Mouse (Mus musculus) kidney, embryonic 14.5 days (tissue): ENCODE measurements around the gene Hic2. TPM values are rescaled to one million over a fixed set of nuclear protein-coding genes. Genes with fewer than 3 reads are reported as not detected.
"Not testable (repeated sequence)": the region's sequence is repeated elsewhere in the genome, so short reads cannot be mapped to it uniquely, and the experiment has no call there.

Experiments
- ATAC-seq: fragments of 200-750 bp; cut with Nextera tagmentation; 2 replicates; pipeline ENCODE4 v1.8.0; 2017; ENCODE audit warnings: moderate number of reproducible peaks, mild to moderate bottlenecking, moderate TSS enrichment, moderate library complexity; ENCODE audit not compliant: low FRiP score, low TSS enrichment
- H3K27ac ChIP-seq: fragments of 300-500 bp; sonication (generic); 2 replicates; pipeline ENCODE4 v1.5.1; 2014; ENCODE audit warnings: low read depth, mild to moderate bottlenecking, low read length, moderate library complexity, mixed read lengths
- H3K27me3 ChIP-seq: fragments of 300-500 bp; sonication (generic); 2 replicates; pipeline ENCODE4 v1.6.1; 2014; ENCODE audit warnings: mild to moderate bottlenecking, low read length; ENCODE audit not compliant: control insufficient read depth, insufficient read depth
- H3K36me3 ChIP-seq: fragments of 300-500 bp; sonication (generic); 2 replicates; pipeline ENCODE4 v1.6.1; 2014; ENCODE audit warnings: low read length, mixed read lengths; ENCODE audit not compliant: control insufficient read depth, insufficient read depth
- H3K4me1 ChIP-seq: fragments of 300-500 bp; sonication (generic); 2 replicates; pipeline ENCODE4 v1.6.1; 2014; ENCODE audit warnings: low read length, mixed read lengths; ENCODE audit not compliant: control insufficient read depth, insufficient read depth
- H3K4me2 ChIP-seq: fragments of 300-500 bp; sonication (generic); replicated peaks from 2 replicates; pipeline ENCODE4 v1.6.1; 2014; ENCODE audit warnings: low read depth, mild to moderate bottlenecking, low read length
- H3K4me3 ChIP-seq: fragments of 300-500 bp; sonication (generic); 2 replicates; pipeline ENCODE4 v1.5.1; 2014; ENCODE audit warnings: mild to moderate bottlenecking, low read length
- H3K9ac ChIP-seq: fragments of 300-500 bp; sonication (generic); 2 replicates; pipeline ENCODE4 v1.6.1; 2014; ENCODE audit warnings: low read depth, mild to moderate bottlenecking, low read length, moderate library complexity
- H3K9me3 ChIP-seq: fragments of 300-500 bp; sonication (generic); 2 replicates; pipeline ENCODE4 v1.6.1; 2016; ENCODE audit warnings: low read length; ENCODE audit not compliant: control insufficient read depth
- WGBS: fragments of 180-500 bp; shearing (Covaris S2); extraction: QIAGEN DNeasy Blood & Tissue Kit; methylation state at CpG from one replicate; pipeline ENCODE4 v1.1.7; 2014; 5-methylcytosine and 5-hydroxymethylcytosine counted together
- polyA plus RNA-seq: library from polyadenylated mRNA; unstranded; fragments of >200 nt; fragmentation: Nextera tagmentation; extraction: Ambion mirVana; gene quantifications from 2 replicates; pipeline ENCODE4 v1.2.1, GENCODE M21; 2014

Hic2 gene
- polyA plus RNA-seq, 1 experiment from 2014 or later, result 4.3 TPM

DNA sequence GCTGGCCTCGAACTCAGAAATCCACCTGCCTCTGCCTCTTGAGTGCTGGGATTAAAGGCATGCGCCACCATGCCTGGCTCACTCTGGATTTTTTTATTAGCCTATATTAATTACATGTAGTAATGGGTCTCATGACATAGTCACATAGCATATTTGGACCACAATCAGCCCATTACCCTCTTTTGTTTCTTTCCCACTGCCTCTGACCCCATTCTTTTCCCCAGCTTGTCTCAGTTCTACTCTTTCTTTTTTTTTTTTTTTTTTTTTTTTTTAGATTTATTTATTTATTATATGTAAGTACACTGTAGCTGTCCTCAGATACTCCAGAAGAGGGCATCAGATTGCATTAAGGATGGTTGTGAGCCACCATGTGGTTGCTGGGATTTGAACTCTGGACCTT is 1.8 kb upstream of the Hic2 start:
- H3K36me3 ChIP-seq, H3K27ac ChIP-seq, ATAC-seq, H3K9me3 ChIP-seq, H3K4me2 ChIP-seq, H3K9ac ChIP-seq, H3K4me3 ChIP-seq, H3K27me3 ChIP-seq: not testable (repeated sequence)
- 91% methylated on average over 2 of the region's 2 CpGs for WGBS
- peaks cover 16% of the 10 kb centered on the region for H3K4me1 ChIP-seq

DNA sequence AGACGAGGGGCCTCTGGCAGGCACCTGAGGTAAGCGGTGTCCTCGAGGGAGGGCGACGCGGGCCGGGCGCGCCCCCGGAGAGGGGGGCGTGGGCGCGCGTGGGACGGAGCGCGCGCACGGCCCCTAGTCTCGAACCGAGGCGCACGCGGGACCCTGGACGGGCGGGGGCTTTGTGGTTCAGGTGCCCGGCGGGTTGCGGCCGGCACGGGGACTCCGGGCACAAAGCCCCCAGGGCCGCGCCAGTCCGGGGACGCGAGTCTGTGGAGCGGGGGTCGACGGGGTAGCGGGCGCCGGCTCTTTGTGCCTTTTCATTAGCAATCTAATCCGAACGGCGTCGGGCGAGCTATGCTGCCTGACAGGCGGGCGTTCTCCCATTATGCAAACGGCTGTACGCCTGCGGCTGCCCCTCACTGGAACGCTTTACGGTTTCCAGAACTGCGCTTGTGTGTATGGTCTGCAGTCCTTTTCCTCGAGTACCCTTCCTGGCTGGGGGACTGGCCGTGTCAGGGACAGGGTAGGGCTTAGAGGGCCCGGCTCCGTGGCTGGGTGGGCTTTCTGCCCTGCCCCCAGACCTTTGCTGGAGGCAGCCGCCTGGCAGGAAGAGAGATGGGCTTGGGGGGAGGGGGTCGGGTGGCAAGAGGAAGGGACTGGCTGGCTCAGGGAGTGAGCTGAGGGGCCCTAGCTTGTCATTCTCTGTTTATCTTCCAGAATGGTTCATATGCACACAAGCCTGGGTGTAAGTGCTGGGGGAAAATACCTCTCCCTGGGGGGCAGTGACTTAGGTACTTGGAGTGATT is 528 bp downstream of the Hic2 start:
- WGBS, result 1% methylated on average over 62 of the region's 62 CpGs
- Histone ChIP-seq H3K27me3 (no peaks in the 10 kb centered on the region), H3K36me3 (no peaks in the 10 kb centered on the region), H3K4me2 (peak overlapping the region; percentile 95), H3K9ac (peak overlapping the region; percentile 85), H3K4me3 (peak overlapping the region; percentile 87), H3K9me3 (no peaks in the 10 kb centered on the region), H3K4me1 (peaks cover 19% of the 10 kb centered on the region), H3K27ac (peak overlapping the region; percentile 86)
- peak; percentile 51 for ATAC-seq

DNA sequence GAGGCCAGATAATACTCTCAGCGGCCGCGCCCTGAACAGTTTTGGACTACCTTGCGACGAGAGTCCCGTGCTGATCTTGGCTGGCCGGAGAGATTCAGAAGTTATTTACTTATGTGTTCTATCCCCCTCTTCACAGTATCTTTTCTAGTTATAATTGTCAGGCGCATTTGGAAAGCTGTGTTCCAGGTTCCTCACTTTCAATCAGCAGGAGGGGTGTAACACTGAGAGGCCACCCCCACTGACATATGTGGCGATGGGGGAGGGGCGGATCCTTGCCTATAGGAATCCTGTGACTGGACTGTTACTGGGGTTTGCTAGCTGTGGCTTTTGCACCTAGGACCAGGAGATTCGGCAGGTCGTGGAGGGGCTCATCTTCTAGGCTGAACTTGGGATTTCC is 1.1 kb downstream of the Hic2 start:
- no peaks in the 10 kb centered on the region for H3K9me3 ChIP-seq

DNA sequence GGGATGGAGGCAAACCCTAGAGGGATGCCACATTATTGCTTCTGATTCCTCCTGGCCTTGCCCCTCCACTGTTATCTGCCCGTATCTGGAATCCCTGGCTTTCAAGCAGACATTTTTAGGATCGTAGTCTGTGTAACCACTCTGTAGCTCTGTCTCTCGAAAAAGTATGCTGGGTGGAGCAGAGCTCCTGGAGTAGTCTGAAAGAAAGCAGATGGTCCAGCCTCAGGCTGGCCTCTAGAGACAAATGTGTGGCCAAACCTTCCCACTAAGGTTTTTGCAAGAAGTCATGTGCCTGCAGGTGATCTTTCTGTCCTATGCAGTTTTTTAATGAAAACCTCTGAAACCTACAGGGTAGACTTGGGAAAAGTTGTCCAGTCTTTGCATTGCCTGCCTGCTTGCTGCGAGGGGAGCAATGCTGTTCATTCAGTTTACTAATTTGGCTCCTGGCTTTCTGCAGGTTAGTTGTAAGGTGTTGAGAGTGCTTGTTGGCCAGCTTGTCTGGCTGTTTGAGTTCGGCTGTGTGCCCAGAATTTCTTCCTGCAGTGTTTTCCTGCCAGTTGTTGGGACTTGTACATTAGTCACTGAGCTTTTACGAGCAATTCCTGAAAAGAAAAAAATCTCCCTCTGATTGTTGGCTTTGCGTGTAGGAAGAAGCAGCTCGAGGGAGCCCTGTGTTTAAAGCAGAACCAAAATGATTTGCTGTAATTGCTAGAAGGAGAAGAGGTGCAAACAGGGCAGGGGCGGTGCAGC is 1.7 kb downstream of the Hic2 start:
- Histone ChIP-seq H3K36me3 (no peaks in the 10 kb centered on the region), H3K27me3 (no peaks in the 10 kb centered on the region), H3K9me3 (no peaks in the 10 kb centered on the region), H3K4me2 (peak overlapping the region; percentile 95), H3K4me3 (peak overlapping the region; percentile 87), H3K27ac (no peak overlapping the region), H3K9ac (peak overlapping the region; percentile 85; the same call in 1 of the 2 replicates), H3K4me1 (peaks cover 25% of the 10 kb centered on the region)
- ATAC-seq, result no peak
- 38% methylated on average over 9 of the region's 9 CpGs for WGBS

More for the DNA sequence above, 1.1 kb downstream of the Hic2 start:
- Histone ChIP-seq H3K27me3 (no peaks in the 10 kb centered on the region), H3K4me2 (peak overlapping the region; percentile 95), H3K27ac (0 out of 2 replicates have a peak overlapping the region, but pooled peaks have one; percentile 86), H3K4me3 (peak overlapping the region; percentile 87), H3K36me3 (no peaks in the 10 kb centered on the region), H3K4me1 (peaks cover 24% of the 10 kb centered on the region), H3K9ac (peak overlapping the region; percentile 85)
- peak; percentile 2 for ATAC-seq
- under 1% methylated on average over 12 of the region's 12 CpGs for WGBS

DNA sequence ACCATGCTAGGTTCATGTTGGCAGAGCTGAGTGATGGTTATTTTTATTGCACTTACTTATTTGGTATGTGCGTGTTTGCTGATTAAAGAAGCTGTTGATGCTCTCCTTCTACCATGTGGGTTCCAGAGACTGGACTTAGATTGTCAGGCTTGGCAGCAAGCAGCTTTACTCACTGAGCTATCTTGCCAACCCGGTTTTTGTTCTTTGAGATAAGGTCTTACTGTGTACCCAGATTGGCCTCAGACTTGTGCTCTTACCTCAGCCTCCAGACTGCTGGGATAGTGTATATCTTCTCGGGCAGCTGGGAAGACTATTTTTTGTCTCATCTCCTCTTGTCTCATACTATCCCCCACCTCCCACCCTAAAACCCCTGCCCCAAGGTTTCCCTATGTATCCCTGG is 4.3 kb downstream of the Hic2 start:
- no peak overlapping the region for H3K27ac ChIP-seq

DNA sequence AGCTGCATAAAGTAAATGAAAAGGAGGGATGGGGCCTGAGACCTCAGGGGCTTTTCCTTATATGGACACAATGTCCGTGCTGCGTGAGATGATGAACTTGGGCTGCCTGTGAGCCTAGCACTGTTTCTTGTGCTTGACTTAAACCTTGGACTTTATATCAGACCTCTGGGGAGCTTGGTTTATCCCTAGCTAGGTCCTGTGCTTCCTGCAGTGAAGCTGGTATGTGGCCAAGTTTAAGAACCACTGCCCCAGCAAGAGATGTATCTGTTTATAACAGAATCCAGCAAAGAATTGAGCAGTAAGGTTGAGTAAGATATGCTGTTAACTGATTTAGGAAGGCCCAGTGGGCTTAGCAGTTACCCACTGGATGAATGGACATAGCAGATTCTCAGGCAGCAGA is 6.0 kb downstream of the Hic2 start:
- H3K27me3 ChIP-seq, result no peaks in the 10 kb centered on the region
- H3K36me3 ChIP-seq, result no peaks in the 10 kb centered on the region
- H3K4me2 ChIP-seq, result no peak overlapping the region
- 83% methylated on average over 2 of the region's 2 CpGs for WGBS
- no peak overlapping the region for H3K9ac ChIP-seq
- H3K9me3 ChIP-seq, result no peaks in the 10 kb centered on the region
- peaks cover 34% of the 10 kb centered on the region for H3K4me1 ChIP-seq
- H3K27ac ChIP-seq, result no peak overlapping the region
- no peak for ATAC-seq
- H3K4me3 ChIP-seq, result no peak overlapping the region

More for the DNA sequence above, 4.3 kb downstream of the Hic2 start:
- peaks cover 29% of the 10 kb centered on the region for H3K4me1 ChIP-seq
- ATAC-seq, result no peak
- no peak overlapping the region for H3K9ac ChIP-seq
- WGBS, result 82% methylated on average over 3 of the region's 3 CpGs
- H3K36me3 ChIP-seq, result no peaks in the 10 kb centered on the region
- H3K27me3 ChIP-seq, result no peaks in the 10 kb centered on the region
- H3K9me3 ChIP-seq, result no peaks in the 10 kb centered on the region
- H3K4me3 ChIP-seq, result no peak overlapping the region
- no peak overlapping the region for H3K4me2 ChIP-seq

DNA sequence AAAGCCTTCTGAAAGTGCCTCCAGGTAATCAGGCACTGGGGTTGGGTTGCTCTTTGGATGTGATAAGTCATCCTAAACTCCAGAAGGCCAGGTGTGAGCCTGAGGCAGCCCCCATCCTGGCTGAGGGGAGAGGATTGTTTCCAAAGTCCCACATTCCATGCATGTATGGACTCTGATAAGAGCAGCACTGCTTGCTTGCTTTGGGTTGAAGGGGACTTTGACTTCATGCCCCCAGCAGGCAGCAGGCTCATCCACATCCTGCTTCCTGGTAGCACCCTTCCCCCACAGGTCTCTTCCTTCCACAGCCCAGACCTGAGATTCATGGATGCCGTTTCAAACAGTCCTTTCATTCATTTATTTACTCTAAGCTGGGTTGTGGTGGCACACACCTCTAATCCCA is 10.4 kb downstream of the Hic2 start:
- H3K9me3 ChIP-seq, result no peaks in the 10 kb centered on the region
- H3K4me1 ChIP-seq, result peaks cover 18% of the 10 kb centered on the region; the same call in 1 of the 2 replicates
- no peaks in the 10 kb centered on the region for H3K36me3 ChIP-seq
- H3K4me2 ChIP-seq, result no peak overlapping the region
- H3K9ac ChIP-seq, result no peak overlapping the region
- H3K4me3 ChIP-seq, result no peak overlapping the region
- ATAC-seq, result no peak
- no peaks in the 10 kb centered on the region for H3K27me3 ChIP-seq
- WGBS, result 57% methylated on average over 1 of the region's 1 CpGs
- H3K27ac ChIP-seq, result no peak overlapping the region

DNA sequence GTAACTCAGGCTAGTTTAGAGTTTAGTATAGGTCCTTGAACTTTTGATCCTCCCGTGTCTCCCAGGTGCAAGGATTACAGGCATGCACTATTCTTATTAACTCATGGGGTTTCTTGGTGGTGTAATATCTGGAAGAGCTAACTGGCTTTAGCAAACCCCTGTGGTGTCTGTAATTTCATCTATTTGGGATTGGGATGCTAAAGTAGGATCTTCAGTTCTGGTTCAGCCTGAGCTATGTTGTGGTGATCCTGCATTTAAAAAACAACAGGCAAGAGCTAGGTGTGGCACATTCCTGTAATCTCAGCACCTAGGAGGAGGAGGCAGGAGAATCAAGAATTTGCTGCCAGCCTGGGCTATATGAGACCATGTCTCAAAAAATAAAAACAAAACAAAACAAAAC is 11.6 kb downstream of the Hic2 start:
- no peaks in the 10 kb centered on the region for H3K27me3 ChIP-seq
- no peak for ATAC-seq
- WGBS, result 73% methylated on average over 1 of the region's 1 CpGs
- H3K4me3 ChIP-seq, result no peak overlapping the region
- no peak overlapping the region for H3K27ac ChIP-seq
- no peak overlapping the region for H3K9ac ChIP-seq
- peaks cover 18% of the 10 kb centered on the region; the same call in 1 of the 2 replicates for H3K4me1 ChIP-seq
- no peaks in the 10 kb centered on the region for H3K36me3 ChIP-seq
- no peak overlapping the region for H3K4me2 ChIP-seq
- no peaks in the 10 kb centered on the region for H3K9me3 ChIP-seq

DNA sequence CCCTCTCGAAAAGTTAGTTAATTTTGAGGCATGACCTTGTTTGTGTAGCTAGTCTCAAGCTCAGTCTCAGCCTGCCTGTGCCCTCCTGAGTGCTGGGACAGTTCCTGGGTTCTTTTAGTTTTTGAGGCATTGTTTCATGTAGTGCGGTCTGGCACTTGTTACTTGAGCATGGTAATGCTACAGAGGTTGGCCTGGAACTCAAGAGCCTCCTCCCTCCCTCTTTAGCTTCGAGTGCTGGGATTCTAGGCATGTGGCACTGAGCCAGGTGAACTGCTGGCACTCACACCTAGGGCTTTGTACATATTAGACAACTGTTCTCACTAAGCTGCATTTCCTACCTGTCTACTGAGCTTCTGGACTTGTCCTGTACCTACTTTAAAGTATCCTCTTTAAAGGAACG is 14.4 kb downstream of the Hic2 start:
- no peak for ATAC-seq
- no peaks in the 10 kb centered on the region for H3K36me3 ChIP-seq
- H3K27me3 ChIP-seq, result no peaks in the 10 kb centered on the region
- H3K4me1 ChIP-seq, result peaks cover 24% of the 10 kb centered on the region
- 65% methylated on average over 4 of the region's 4 CpGs for WGBS
- H3K9me3 ChIP-seq, result no peaks in the 10 kb centered on the region
- no peak overlapping the region for H3K27ac ChIP-seq
- no peak overlapping the region for H3K4me2 ChIP-seq
- H3K4me3 ChIP-seq, result no peak overlapping the region
- H3K9ac ChIP-seq, result no peak overlapping the region
